Mouse (Mus musculus) cortical plate, adult 2 months (tissue): Measurements from ENCODE around the gene Plekha4. TPM values are rescaled to one million over a fixed set of nuclear protein-coding genes. Genes with fewer than 3 reads are reported as not detected.

Experiments
- H3K27ac ChIP-seq: fragments of 200-500 bp; 2 replicates; pipeline ENCODE4 v1.5.1; 2012; ENCODE audit warnings: low read length, control low read depth, inconsistent platforms; ENCODE audit not compliant: insufficient read depth
- H3K4me1 ChIP-seq: fragments of 200-500 bp; 2 replicates; pipeline ENCODE4 v1.6.1; 2011; ENCODE audit warnings: low read length; ENCODE audit not compliant: control insufficient read depth, insufficient read depth
- H3K4me3 ChIP-seq: fragments of 200-500 bp; 2 replicates; pipeline ENCODE4 v1.5.1; 2011; ENCODE audit warnings: mild to moderate bottlenecking, low read length, control low read depth; ENCODE audit not compliant: insufficient read depth
- CTCF ChIP-seq: fragments of 200-500 bp; IDR thresholded peaks from 2 replicates; pipeline ENCODE4 v1.5.1; 2011; ENCODE audit warnings: mild to moderate bottlenecking, control low read depth, low read length; ENCODE audit not compliant: insufficient read depth; ENCODE audit errors: extremely low read depth
- POLR2A ChIP-seq: fragments of 200-500 bp; IDR thresholded peaks from 2 replicates; pipeline ENCODE4 v1.6.1; 2011; ENCODE audit warnings: mild to moderate bottlenecking, low read length, control low read depth; ENCODE audit not compliant: insufficient read depth; ENCODE audit errors: extremely low read depth
- polyA plus RNA-seq: library from polyadenylated mRNA; depleted of rRNA; stranded (reverse); fragments of >200 nt; gene quantifications from 2 replicates; pipeline ENCODE4 v1.2.3, GENCODE M21; 2012

Plekha4 gene
- polyA plus RNA-seq, 1 experiment = 5.1 TPM

DNA sequence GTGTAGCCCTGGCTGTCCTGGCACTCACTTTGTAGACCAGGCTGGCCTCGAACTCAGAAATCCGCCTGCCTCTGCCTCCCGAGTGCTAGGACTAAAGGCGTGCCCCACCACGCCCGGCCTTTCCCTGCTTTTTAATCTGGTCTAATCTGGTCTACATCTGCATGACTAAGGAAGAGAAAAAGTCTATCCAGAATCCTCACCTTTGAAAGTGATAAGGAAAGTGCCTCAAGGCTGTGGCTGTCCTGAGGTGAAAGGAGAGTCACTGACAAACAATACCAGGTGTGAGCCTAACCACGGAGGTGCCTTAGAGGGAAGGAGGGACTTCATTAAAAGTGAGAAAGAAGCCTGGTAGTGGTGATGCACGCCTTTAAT, 25.4 kb downstream of the Plekha4 start:
- Histone ChIP-seq H3K4me1 (no peaks in the 10 kb centered on the region), H3K4me3 (no peak overlapping the region), H3K27ac (no peak overlapping the region)
- TF ChIP-seq CTCF = no peak
- TF ChIP-seq POLR2A = no peak

DNA sequence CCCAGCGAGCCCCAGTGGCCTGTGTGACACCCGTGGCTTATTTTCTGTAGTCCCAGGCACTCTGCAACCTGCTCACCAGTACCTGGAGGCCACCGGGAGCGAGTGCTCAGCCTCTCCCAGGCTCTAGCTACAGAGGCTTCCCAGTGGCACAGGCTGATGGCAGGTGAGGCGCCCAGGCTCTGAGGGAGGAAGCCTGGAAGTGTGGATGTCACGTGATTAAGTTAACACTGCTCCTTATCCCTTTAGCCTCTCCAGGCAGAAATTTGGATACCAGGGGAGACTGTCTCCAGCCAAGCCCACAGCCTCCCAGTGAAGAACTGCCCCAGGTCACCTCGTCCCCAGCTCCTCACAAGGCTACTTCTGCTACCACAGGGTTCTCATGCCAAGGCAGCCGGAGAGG, 27.4 kb downstream of the Plekha4 start:
- TF ChIP-seq CTCF (no peak), POLR2A (no peak)

DNA sequence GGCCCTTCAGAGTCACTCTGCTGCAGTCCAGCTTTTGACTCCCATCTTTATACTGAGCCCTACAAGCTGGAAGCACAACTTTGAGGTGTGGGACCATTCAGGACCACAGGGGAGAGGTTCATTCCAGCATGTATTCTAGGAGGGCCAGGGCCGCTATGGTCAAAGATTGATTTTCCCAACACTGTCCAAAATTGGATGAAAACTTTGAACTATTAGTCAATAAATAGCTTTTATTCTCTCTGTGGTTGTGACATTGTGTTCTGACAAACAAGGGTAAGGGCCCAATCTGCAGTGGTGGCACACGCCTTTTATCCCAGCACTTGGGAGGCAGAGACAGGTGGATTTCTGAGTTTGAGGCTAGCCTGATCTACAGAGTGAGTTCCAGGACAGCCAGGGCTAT, 27.9 kb downstream of the Plekha4 start:
- Histone ChIP-seq H3K4me1 (no peaks in the 10 kb centered on the region), H3K4me3 (no peak overlapping the region), H3K27ac (no peak overlapping the region)
- TF ChIP-seq POLR2A = no peak
- no peak for TF ChIP-seq CTCF

More for the DNA sequence above, 27.4 kb downstream of the Plekha4 start:
- no peak overlapping the region for H3K4me3 ChIP-seq
- H3K4me1 ChIP-seq = no peaks in the 10 kb centered on the region
- H3K27ac ChIP-seq = no peak overlapping the region

DNA sequence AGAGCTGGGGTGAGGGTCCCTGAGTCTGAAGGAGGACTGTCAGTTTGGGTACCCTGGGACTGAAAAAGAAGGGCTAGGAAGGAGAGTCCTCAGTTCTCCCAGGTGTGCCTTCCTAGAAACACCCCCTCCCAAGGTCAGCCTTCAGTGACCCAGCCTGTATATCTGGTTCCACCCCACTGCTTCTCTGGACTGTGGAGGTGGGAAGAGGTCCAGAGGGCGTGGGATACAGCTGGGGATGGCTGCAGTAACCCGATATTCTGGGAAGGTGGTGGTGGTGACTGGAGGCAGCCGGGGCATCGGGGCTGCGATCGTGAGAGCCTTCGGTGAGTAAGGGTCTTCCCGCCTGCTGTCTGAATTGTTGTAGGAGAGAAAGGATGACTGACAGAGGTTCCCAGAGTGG, 28.6 kb downstream of the Plekha4 start, which contains the start of gene Hsd17b14:
Hsd17b14 (plus strand) TSS at position 150 of the 400 bp plus-strand sequence.
- Histone ChIP-seq H3K4me3 (no peak within 1 kb of the TSS), H3K27ac (no peak within 1 kb of the TSS), H3K4me1 (no peaks in the 10 kb centered on the region)
- TF ChIP-seq POLR2A = no peak
- no peak for TF ChIP-seq CTCF

- Histone ChIP-seq H3K4me3 (no peak overlapping the region), H3K4me1 (no peaks in the 10 kb centered on the region), H3K27ac (no peak overlapping the region)
- TF ChIP-seq CTCF (peak; percentile 74), POLR2A (no peak)
Measured at GRCm38 (mm10) chr7:45555787-45556186, 29.7 kb downstream of the Plekha4 start.

GRCm38 (mm10) chr7:45558907-45559306, 32.8 kb downstream of the Plekha4 start:
- no peak overlapping the region for H3K4me3 ChIP-seq
- H3K27ac ChIP-seq = no peak overlapping the region
- TF ChIP-seq POLR2A (no peak), CTCF (no peak)
- H3K4me1 ChIP-seq = no peaks in the 10 kb centered on the region

GRCm38 (mm10) chr7:45560241-45560640, 34.1 kb downstream of the Plekha4 start:
- TF ChIP-seq CTCF (no peak), POLR2A (no peak)
- H3K27ac ChIP-seq = no peak overlapping the region
- no peaks in the 10 kb centered on the region for H3K4me1 ChIP-seq
- no peak overlapping the region for H3K4me3 ChIP-seq

DNA sequence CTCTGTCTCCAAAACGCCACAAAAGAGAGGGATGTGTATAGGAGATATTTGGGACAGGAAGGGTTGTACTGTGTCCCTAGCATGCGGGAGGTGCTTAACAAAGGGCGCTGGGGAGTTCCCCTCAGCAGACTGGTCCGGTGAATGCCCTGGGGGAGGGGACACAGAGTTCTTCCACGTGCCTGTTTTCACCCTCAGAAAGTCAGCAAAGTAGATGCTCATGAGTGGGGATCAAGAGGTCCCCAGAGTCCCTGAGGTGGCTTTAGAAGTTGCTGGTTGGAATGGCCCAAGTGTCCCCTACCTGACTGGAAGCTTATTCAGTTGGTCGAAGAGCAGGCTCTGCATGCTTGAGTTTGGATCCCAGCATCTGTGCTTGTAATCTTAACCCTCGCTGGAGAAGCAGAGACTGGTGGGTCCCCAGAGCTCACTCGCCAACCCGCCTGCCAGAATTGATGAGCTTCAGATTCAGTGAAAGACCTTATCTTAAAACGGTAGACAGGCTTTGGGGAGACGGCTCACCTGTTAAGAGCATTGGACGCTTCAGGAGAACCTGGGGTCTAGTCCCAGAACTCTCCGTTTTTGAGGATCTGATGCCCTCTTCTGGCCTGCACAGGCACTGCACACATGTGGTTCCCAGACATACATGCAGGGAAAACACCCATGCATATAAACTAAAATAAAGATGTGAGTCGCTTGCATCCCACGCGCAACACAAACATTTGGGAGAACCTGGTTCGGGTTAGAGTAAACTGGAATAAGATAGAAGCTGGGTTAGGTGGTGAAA, 34.9 kb downstream of the Plekha4 start:
- TF ChIP-seq POLR2A (no peak), CTCF (peak; percentile 97)
- no peak overlapping the region for H3K27ac ChIP-seq
- no peaks in the 10 kb centered on the region for H3K4me1 ChIP-seq
- H3K4me3 ChIP-seq = no peak overlapping the region

DNA sequence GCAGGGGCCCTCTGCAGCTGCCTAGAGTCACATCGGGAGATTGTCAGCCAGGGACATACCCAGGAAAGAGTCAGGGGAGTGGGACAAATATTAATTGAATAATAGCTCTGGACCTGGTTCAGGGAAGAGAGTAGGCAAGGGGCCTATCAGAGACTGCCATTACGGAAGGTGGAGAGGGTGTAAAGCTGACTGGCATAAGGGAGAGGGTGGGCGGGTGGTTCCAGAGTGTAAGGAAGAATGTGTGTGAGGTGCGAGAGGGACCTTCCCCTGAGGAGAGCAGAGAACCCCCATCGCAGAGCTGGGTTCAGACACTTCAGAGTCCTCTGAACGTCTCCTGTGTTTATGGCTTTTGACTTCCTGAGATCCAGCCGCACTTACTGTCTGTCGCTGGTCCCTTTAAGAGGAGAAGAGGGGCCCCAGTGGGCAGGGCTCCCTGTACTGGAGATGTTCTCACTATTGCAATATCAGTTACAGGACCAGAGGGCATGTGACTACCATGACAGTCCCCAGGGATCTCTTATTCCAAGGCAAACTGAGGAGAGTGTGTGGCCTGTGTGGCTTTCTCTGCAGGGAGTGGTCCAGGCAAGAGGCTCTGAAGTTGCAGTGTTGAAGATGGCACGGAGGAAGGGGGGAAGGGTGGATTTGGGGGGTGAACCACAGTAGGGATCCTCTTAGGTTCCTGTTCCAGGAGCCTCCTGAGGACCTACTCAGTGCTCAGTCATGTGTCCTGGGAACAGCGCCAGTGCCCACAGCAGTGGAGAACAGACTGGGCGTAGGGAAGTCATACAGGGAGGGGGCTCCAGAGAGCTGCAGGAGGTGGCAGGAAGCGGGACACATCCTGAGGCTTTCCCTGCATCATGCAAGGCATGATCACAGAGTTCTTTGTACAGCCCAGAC, 35.7 kb downstream of the Plekha4 start:
- no peak overlapping the region for H3K4me3 ChIP-seq
- no peak overlapping the region for H3K27ac ChIP-seq
- TF ChIP-seq POLR2A (no peak), CTCF (no peak)
- no peaks in the 10 kb centered on the region for H3K4me1 ChIP-seq

GRCm38 (mm10) chr7:45564811-45565210, 38.7 kb downstream of the Plekha4 start:
- no peak overlapping the region for H3K27ac ChIP-seq
- no peak overlapping the region for H3K4me3 ChIP-seq
- TF ChIP-seq CTCF (no peak), POLR2A (no peak)
- H3K4me1 ChIP-seq = no peaks in the 10 kb centered on the region; the same call in 1 of the 2 replicates
